Mouse (Mus musculus) midbrain, embryonic 11.5 days (tissue): ENCODE measurements around the gene Esrp2. TPM values are rescaled to one million over a fixed set of nuclear protein-coding genes. Genes with fewer than 3 reads are reported as not detected.

ENCODE experiments used
- ATAC-seq: fragments of 200-750 bp; cut with Nextera tagmentation; 2 replicates; pipeline ENCODE4 v1.8.0; 2017; ENCODE audit warnings: moderate TSS enrichment, moderate library complexity; ENCODE audit not compliant: low FRiP score
- DNase-seq: peaks from one replicate; pipeline ENCODE4 v3.0.0; 2015; ENCODE audit warnings: low spot score; ENCODE audit errors: missing footprints
- H3K27ac ChIP-seq: fragments of 300-500 bp; sonication (generic); 2 replicates; pipeline ENCODE4 v1.5.1; 2014; ENCODE audit warnings: low read depth, low read length
- H3K27me3 ChIP-seq: fragments of 300-500 bp; sonication (generic); 2 replicates; pipeline ENCODE4 v1.6.1; 2014; ENCODE audit warnings: mild to moderate bottlenecking, low read length, moderate library complexity, mixed read lengths; ENCODE audit not compliant: control insufficient read depth, insufficient read depth
- H3K36me3 ChIP-seq: fragments of 300-500 bp; sonication (generic); 2 replicates; pipeline ENCODE4 v1.6.1; 2014; ENCODE audit warnings: mild to moderate bottlenecking, low read length, moderate library complexity, mixed read lengths; ENCODE audit not compliant: control insufficient read depth, insufficient read depth
- H3K4me1 ChIP-seq: fragments of 300-500 bp; sonication (generic); 2 replicates; pipeline ENCODE4 v1.6.1; 2014; ENCODE audit warnings: low read length; ENCODE audit not compliant: control insufficient read depth, insufficient read depth
- H3K4me2 ChIP-seq: fragments of 300-500 bp; sonication (generic); 2 replicates; pipeline ENCODE4 v1.6.1; 2014; ENCODE audit warnings: mild to moderate bottlenecking, moderate library complexity
- H3K4me3 ChIP-seq: fragments of 300-500 bp; sonication (generic); 2 replicates; pipeline ENCODE4 v1.5.1; 2014; ENCODE audit warnings: low read depth, low read length
- H3K9ac ChIP-seq: fragments of 300-500 bp; sonication (generic); 2 replicates; pipeline ENCODE4 v1.6.1; 2014; ENCODE audit warnings: low read length
- H3K9me3 ChIP-seq: fragments of 300-500 bp; sonication (generic); 2 replicates; pipeline ENCODE4 v1.6.1; 2016; ENCODE audit warnings: low read length; ENCODE audit not compliant: control insufficient read depth
- WGBS: fragments of 180-500 bp; shearing (Covaris S2); extraction: QIAGEN DNeasy Blood & Tissue Kit; methylation state at CpG from one replicate; pipeline ENCODE4 v1.1.7; 2014; 5-methylcytosine and 5-hydroxymethylcytosine counted together
- polyA plus RNA-seq: library from polyadenylated mRNA; unstranded; fragments of >200 nt; fragmentation: Nextera tagmentation; extraction: Ambion mirVana; gene quantifications from 2 replicates; pipeline ENCODE4 v1.2.1, GENCODE M21; 2014

The Esrp2 gene
- polyA plus RNA-seq, 1 experiment from 2014 or later = 0.89 TPM

- no peaks in the 10 kb centered on the region for H3K9me3 ChIP-seq
- DNase-seq (peak; percentile 97), ATAC-seq (peak; percentile 81)
- peak overlapping the region; percentile 82 for H3K4me2 ChIP-seq
- H3K36me3 ChIP-seq = no peaks in the 10 kb centered on the region
- no peaks in the 10 kb centered on the region for H3K27me3 ChIP-seq
- H3K4me1 ChIP-seq = peaks cover 8% of the 10 kb centered on the region
- H3K9ac ChIP-seq = peak overlapping the region; percentile 90
- peak overlapping the region; percentile 84 for H3K4me3 ChIP-seq
- WGBS = 3% methylated on average over 54 of the region's 54 CpGs
- peak overlapping the region; percentile 75 for H3K27ac ChIP-seq
These were observed 32.5 kb upstream of the Esrp2 start for GRCm38 (mm10) chr8:106169017-106169933.

- DNase-seq = peak; percentile 99
- Histone ChIP-seq H3K9me3 (no peaks in the 10 kb centered on the region), H3K36me3 (no peaks in the 10 kb centered on the region), H3K4me3 (peak within 1 kb of the TSS; percentile 84), H3K27me3 (no peaks in the 10 kb centered on the region), H3K4me1 (peaks cover 8% of the 10 kb centered on the region), H3K4me2 (peak within 1 kb of the TSS; percentile 82), H3K9ac (peak within 1 kb of the TSS; percentile 90), H3K27ac (peak within 1 kb of the TSS; percentile 75)
- under 1% methylated on average over 59 of the region's 59 CpGs for WGBS
- peak; percentile 94 for ATAC-seq
These were observed 31.7 kb upstream of the Esrp2 start, which contains the start of gene Slc7a6 for GRCm38 (mm10) chr8:106168356-106169016. Slc7a6 (plus strand) TSS chr8:106168857.

GRCm38 (mm10) chr8:106165460-106165859 is 28.7 kb upstream of the Esrp2 start:
- WGBS = 49% methylated on average over 4 of the region's 4 CpGs

GRCm38 (mm10) chr8:106163251-106163650 is 26.5 kb upstream of the Esrp2 start:
- H3K27me3 ChIP-seq = no peaks in the 10 kb centered on the region
- 92% methylated on average over 9 of the region's 9 CpGs for WGBS
- H3K27ac ChIP-seq = no peak overlapping the region
- H3K9ac ChIP-seq = no peak overlapping the region
- no peak overlapping the region for H3K4me3 ChIP-seq
- H3K36me3 ChIP-seq = peaks cover 2% of the 10 kb centered on the region; the same call in 1 of the 2 replicates
- no peak for DNase-seq
- no peak for ATAC-seq
- peaks cover 3% of the 10 kb centered on the region for H3K4me1 ChIP-seq
- no peaks in the 10 kb centered on the region for H3K9me3 ChIP-seq
- H3K4me2 ChIP-seq = no peak overlapping the region

More at GRCm38 (mm10) chr8:106165460-106165859, 28.7 kb upstream of the Esrp2 start:
- ATAC-seq = no peak
- Histone ChIP-seq H3K27ac (no peak overlapping the region), H3K36me3 (peaks cover 2% of the 10 kb centered on the region; the same call in 1 of the 2 replicates), H3K4me1 (peaks cover 8% of the 10 kb centered on the region), H3K9ac (no peak overlapping the region), H3K9me3 (no peaks in the 10 kb centered on the region), H3K27me3 (no peaks in the 10 kb centered on the region), H3K4me2 (no peak overlapping the region), H3K4me3 (no peak overlapping the region)
- DNase-seq = peak; percentile 97

GRCm38 (mm10) chr8:106159876-106160275 is 23.1 kb upstream of the Esrp2 start:
- H3K36me3 ChIP-seq = peaks cover 4% of the 10 kb centered on the region
- H3K4me2 ChIP-seq = no peak overlapping the region
- H3K4me3 ChIP-seq = no peak overlapping the region
- no peaks in the 10 kb centered on the region for H3K27me3 ChIP-seq
- ATAC-seq = no peak
- H3K27ac ChIP-seq = no peak overlapping the region
- 90% methylated on average over 6 of the region's 6 CpGs for WGBS
- no peak overlapping the region for H3K9ac ChIP-seq
- peak; percentile 6 for DNase-seq
- H3K9me3 ChIP-seq = no peaks in the 10 kb centered on the region
- H3K4me1 ChIP-seq = no peaks in the 10 kb centered on the region

GRCm38 (mm10) chr8:106158381-106158780 is 21.6 kb upstream of the Esrp2 start:
- Histone ChIP-seq H3K9ac (no peak overlapping the region), H3K27ac (no peak overlapping the region), H3K4me1 (no peaks in the 10 kb centered on the region), H3K4me3 (no peak overlapping the region), H3K27me3 (no peaks in the 10 kb centered on the region), H3K9me3 (no peaks in the 10 kb centered on the region), H3K4me2 (no peak overlapping the region), H3K36me3 (peaks cover 5% of the 10 kb centered on the region)
- ATAC-seq (no peak), DNase-seq (peak; percentile 70)
- WGBS = 88% methylated on average over 10 of the region's 10 CpGs

- Histone ChIP-seq H3K4me3 (no peak overlapping the region), H3K9ac (no peak overlapping the region), H3K9me3 (no peaks in the 10 kb centered on the region), H3K36me3 (peaks cover 5% of the 10 kb centered on the region; the same call in 1 of the 2 replicates), H3K27ac (no peak overlapping the region), H3K27me3 (no peaks in the 10 kb centered on the region), H3K4me1 (no peaks in the 10 kb centered on the region), H3K4me2 (no peak overlapping the region)
- DNase-seq (no peak), ATAC-seq (no peak)
- WGBS = 90% methylated on average over 1 of the region's 1 CpGs
These were observed 20.6 kb upstream of the Esrp2 start for GRCm38 (mm10) chr8:106157419-106157818.

- H3K27ac ChIP-seq = no peak overlapping the region
- peak; percentile 6 for DNase-seq
- H3K9me3 ChIP-seq = no peaks in the 10 kb centered on the region
- no peak for ATAC-seq
- no peak overlapping the region for H3K4me2 ChIP-seq
- no peaks in the 10 kb centered on the region for H3K27me3 ChIP-seq
- peaks cover 3% of the 10 kb centered on the region; the same call in 1 of the 2 replicates for H3K36me3 ChIP-seq
- 81% methylated on average over 4 of the region's 4 CpGs for WGBS
- no peak overlapping the region for H3K9ac ChIP-seq
- peaks cover 8% of the 10 kb centered on the region for H3K4me1 ChIP-seq
- no peak overlapping the region for H3K4me3 ChIP-seq
These were observed 16.1 kb upstream of the Esrp2 start for GRCm38 (mm10) chr8:106152876-106153275.

GRCm38 (mm10) chr8:106151041-106151440 is 14.3 kb upstream of the Esrp2 start:
- 86% methylated on average over 9 of the region's 9 CpGs for WGBS

More at GRCm38 (mm10) chr8:106151041-106151440, 14.3 kb upstream of the Esrp2 start:
- ATAC-seq = no peak
- Histone ChIP-seq H3K4me1 (peaks cover 8% of the 10 kb centered on the region), H3K9ac (no peak overlapping the region; the same call in 1 of the 2 replicates), H3K27ac (no peak overlapping the region), H3K27me3 (no peaks in the 10 kb centered on the region), H3K9me3 (no peaks in the 10 kb centered on the region), H3K4me2 (peak overlapping the region; percentile 86), H3K4me3 (peak overlapping the region; percentile 75), H3K36me3 (peaks cover 3% of the 10 kb centered on the region; the same call in 1 of the 2 replicates)
- DNase-seq = no peak
